Mouse (Mus musculus) kidney, adult 2 months (tissue): ENCODE data around the gene Elp4. TPM values are rescaled to one million over a fixed set of nuclear protein-coding genes. Genes with fewer than 3 reads are reported as not detected.

ENCODE experiments used
- DNase-seq: peaks from one replicate; pipeline ENCODE4 v3.0.0; 2021
- H3K27ac ChIP-seq: fragments of 200-500 bp; 2 replicates; pipeline ENCODE4 v1.5.1; 2012; ENCODE audit warnings: low read depth, low read length, control low read depth, inconsistent platforms; ENCODE audit not compliant: insufficient read depth
- H3K27me3 ChIP-seq: fragments of 200-500 bp; replicated peaks from 2 replicates; pipeline ENCODE4 v1.6.1; 2012; ENCODE audit warnings: mild to moderate bottlenecking, moderate library complexity, low read length, inconsistent platforms; ENCODE audit not compliant: control insufficient read depth, insufficient read depth
- H3K36me3 ChIP-seq: fragments of 200-500 bp; 2 replicates; pipeline ENCODE4 v1.6.1; 2012; ENCODE audit warnings: mild to moderate bottlenecking, moderate library complexity, low read length, inconsistent platforms; ENCODE audit not compliant: control insufficient read depth, insufficient read depth
- H3K4me1 ChIP-seq: fragments of 200-500 bp; 2 replicates; pipeline ENCODE4 v1.6.1; 2011; ENCODE audit warnings: low read length; ENCODE audit not compliant: control insufficient read depth, insufficient read depth
- H3K4me3 ChIP-seq: fragments of 200-500 bp; 2 replicates; pipeline ENCODE4 v1.5.1; 2011; ENCODE audit warnings: mild to moderate bottlenecking, low read depth, low read length, control low read depth; ENCODE audit not compliant: insufficient read depth
- CTCF ChIP-seq: fragments of 200-500 bp; conservative IDR thresholded peaks from 2 replicates; pipeline ENCODE4 v1.5.1; 2011; ENCODE audit warnings: low read depth, mild to moderate bottlenecking, control low read depth, low read length, moderate library complexity, mixed read lengths; ENCODE audit not compliant: insufficient read depth, insufficient read length
- POLR2A ChIP-seq: fragments of 200-500 bp; IDR thresholded peaks from one replicate; pipeline ENCODE4 v1.6.1; 2011; ENCODE audit warnings: low read depth, low read length, control low read depth
- WGBS: fragments of 180-500 bp; shearing (Covaris S2); methylation state at CpG from one replicate; pipeline ENCODE4 v1.1.7; 2018; 5-methylcytosine and 5-hydroxymethylcytosine counted together
- polyA plus RNA-seq: library from polyadenylated mRNA; depleted of rRNA; stranded (reverse); fragments of >200 nt; gene quantifications from 2 replicates; pipeline ENCODE4 v1.2.3, GENCODE M21; 2012; rRNA removed

Elp4 gene
- polyA plus RNA-seq: 2.4 and 3.3 TPM in 2 replicates

DNA sequence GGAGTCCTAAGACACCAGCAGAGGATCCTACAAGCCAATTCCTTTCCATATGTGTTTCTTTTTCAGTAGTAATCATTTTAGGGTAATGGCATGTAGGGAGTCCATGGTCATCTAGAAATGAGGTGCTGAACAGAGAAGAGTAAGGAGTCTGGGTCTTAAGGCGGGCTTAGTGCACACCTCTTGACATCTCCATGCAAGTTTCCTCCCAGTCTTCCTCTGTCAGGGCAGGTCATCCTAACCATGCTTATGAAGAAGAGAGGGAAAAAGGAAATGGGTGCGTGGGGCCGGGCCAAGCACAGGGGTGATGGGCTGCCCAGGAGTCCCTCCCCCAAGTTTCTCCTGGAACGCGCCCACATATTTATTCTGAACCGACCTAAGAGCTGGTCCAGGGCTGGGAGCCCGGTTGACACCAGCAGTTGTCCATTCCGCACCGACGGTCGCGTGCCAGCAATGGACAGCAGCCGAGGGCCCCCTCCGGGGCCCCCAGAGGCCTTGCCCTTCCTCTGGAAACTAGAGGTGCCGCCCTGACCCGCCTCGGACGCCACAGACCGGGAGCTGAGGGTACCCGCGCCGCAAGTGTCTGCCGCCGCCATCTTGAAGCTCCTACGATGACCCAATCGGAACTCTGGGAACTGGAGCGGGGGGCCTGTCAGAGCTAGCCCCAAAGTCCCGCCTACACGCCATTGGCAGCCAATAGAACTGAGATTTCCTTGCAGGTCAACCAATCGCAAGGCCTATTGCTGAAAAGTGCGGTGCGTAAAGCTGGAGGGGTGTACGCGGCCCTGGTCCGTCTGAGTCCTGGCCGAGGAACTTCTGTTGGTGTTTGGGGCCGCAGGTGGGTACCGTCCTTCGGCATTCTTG is at the start of gene Elp4, which contains the start of gene Immp1l:
TSS of gene Elp4 (minus strand) at position 669 of the 861 bp plus-strand sequence.
TSS of gene Immp1l (plus strand) at position 743 of the 861 bp plus-strand sequence.
- no peaks in the 10 kb centered on the region for H3K4me1 ChIP-seq
- peak within 1 kb of the TSS; percentile 73 for H3K4me3 ChIP-seq
- no peaks in the 10 kb centered on the region for H3K27me3 ChIP-seq
- DNase-seq: peak; percentile 99
- whole genome bisulfite sequencing: under 1% methylated on average over 39 of the region's 39 CpGs
- H3K27ac ChIP-seq: peak within 1 kb of the TSS; percentile 74
- H3K36me3 ChIP-seq: no peaks in the 10 kb centered on the region
- TF ChIP-seq CTCF (no peak), POLR2A (peak; percentile 26)

DNA sequence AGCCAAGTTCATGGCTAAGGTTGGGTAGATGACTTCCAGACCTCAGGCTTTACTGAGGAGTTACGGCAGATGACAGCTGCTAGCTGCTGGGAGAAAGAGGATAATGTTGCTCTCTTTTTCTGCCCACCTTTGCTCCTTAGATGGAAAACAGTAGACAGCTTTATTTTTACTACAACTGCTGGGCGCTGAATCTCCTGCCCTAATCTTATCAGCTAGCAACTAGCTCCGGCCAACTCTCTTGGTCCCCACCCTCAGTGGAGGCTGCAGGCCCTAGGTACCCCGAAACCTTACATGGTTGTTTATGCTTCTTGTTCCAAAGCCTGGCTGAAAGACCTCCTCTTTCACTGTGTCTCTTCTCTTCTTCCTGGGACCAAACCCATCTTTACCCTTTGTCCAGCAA is 49.5 kb upstream of the Elp4 start:
- Histone ChIP-seq H3K27ac (no peak overlapping the region), H3K4me3 (no peak overlapping the region), H3K4me1 (no peaks in the 10 kb centered on the region), H3K36me3 (no peaks in the 10 kb centered on the region), H3K27me3 (no peaks in the 10 kb centered on the region)
- no peak for TF ChIP-seq CTCF
- TF ChIP-seq POLR2A: no peak
- no peak for DNase-seq
- WGBS: 88% methylated on average over 4 of the region's 4 CpGs

DNA sequence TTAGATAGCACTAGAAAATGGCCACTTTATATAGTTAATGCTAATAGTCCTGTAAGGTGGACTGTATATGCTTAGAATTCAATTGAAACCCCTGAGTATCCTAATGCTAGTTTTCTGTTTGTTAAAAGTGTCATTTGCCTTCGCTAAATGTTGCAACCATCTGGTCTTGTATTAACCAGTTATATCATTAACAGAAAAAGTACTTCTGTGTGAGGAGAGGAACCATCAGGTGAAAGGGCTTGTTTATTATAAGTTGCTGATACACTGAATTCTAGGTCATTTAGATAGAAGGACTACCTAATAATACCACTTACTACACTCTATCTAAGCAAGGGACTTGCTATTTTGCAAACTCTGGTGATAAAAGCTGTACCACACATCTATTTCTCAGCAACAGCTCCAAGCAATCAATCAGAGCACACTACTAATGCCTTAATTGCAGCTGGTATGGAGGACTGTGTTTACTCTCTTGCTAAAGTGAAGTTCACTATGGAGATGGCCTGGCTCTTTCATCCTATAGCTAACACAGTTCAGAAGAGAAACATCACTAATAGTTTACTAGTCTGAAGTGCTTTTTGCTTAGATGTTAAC is 47.1 kb upstream of the Elp4 start:
- H3K36me3 ChIP-seq: no peaks in the 10 kb centered on the region
- H3K27ac ChIP-seq: no peak overlapping the region
- H3K4me1 ChIP-seq: no peaks in the 10 kb centered on the region
- DNase-seq: peak; percentile 20
- TF ChIP-seq POLR2A (no peak), CTCF (no peak)
- 53% methylated on average over 1 of the region's 1 CpGs for WGBS
- H3K4me3 ChIP-seq: no peak overlapping the region
- H3K27me3 ChIP-seq: no peaks in the 10 kb centered on the region

DNA sequence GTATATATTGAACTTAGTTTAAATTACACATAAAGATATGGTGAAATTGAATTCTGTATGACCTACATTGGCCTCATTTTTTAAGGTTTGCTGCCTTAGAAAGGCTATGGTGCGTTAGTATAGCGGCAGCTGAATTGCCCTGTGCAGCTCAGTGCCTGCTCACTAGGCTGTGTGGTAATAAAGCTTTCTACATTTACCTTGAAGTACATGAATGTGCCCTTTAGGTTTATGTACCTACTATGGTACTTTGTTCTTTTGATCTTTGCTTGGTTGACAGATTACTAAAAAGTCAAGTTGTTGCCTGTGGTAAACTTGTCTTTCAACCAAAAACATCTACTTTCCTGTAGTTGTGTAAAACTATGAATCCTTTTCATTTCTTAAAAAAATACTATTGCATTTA is 45.8 kb upstream of the Elp4 start:
- Histone ChIP-seq H3K36me3 (no peaks in the 10 kb centered on the region), H3K4me3 (no peak overlapping the region), H3K27me3 (no peaks in the 10 kb centered on the region), H3K4me1 (no peaks in the 10 kb centered on the region), H3K27ac (no peak overlapping the region)
- TF ChIP-seq CTCF: no peak
- DNase-seq: no peak
- WGBS: 96% methylated on average over 2 of the region's 2 CpGs

DNA sequence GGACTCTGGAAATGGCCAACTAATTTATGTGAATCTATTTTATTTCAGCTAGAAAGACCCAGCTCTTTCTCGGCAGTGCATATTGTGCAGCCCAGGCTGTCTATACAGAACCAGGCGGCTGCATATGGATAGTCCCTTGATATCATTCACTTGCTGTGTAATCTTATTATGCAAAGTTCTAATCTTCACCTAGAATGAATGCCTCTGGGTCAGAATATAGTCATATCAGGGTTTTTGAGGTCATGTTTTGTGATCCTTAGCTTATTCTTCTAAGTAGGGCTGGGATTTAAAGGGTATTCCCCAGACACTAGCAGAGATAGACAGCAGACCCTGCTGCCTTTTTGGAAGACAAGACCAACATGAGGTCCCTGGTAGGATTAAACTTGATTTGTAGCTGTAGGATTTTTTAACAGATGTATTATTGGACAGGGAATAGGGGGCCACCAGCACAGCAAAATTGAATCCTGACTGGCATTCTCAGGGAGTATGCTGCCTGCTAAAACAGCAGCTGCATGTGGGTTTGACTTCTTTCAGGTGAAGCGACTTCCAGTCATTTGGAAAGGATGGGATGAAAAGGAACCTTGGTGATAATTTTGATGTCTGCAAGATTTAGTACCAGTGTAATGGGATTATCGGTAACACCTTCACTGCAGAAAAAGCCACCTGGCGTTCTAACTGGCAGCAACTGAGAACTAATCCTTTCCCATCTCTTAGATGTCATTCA is 13.4 kb upstream of the Elp4 start:
- no peak for DNase-seq

DNA sequence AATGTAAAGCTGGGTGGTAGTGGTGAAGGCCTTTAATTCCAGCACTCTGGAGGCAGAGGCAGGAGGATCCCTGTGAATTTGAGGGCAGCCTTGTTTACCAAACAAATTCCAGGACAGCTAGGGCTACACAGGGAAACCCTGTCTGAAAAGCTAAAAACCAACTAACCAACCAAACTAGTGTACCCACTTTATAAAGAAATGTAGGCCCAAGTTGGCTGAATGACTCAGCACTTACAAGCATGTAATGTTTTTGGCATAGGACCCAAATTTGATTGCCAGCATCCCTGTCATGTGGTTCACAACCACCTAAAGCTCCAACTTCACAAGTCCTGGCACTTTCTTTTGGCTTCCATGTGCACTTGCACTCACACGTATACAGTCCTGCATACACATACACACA is 12.3 kb upstream of the Elp4 start:
- no peaks in the 10 kb centered on the region for H3K36me3 ChIP-seq
- no peak overlapping the region for H3K4me3 ChIP-seq
- H3K4me1 ChIP-seq: no peaks in the 10 kb centered on the region
- H3K27me3 ChIP-seq: no peaks in the 10 kb centered on the region
- DNase-seq: peak; percentile 29
- WGBS: 96% methylated on average over 1 of the region's 1 CpGs
- H3K27ac ChIP-seq: no peak overlapping the region
- no peak for TF ChIP-seq POLR2A
- TF ChIP-seq CTCF: no peak

More for the DNA sequence above, 13.4 kb upstream of the Elp4 start:
- Histone ChIP-seq H3K36me3 (no peaks in the 10 kb centered on the region), H3K27ac (no peak overlapping the region), H3K4me3 (no peak overlapping the region), H3K4me1 (no peaks in the 10 kb centered on the region), H3K27me3 (no peaks in the 10 kb centered on the region)
- 89% methylated on average over 5 of the region's 5 CpGs for WGBS
- TF ChIP-seq CTCF (no peak), POLR2A (no peak)

DNA sequence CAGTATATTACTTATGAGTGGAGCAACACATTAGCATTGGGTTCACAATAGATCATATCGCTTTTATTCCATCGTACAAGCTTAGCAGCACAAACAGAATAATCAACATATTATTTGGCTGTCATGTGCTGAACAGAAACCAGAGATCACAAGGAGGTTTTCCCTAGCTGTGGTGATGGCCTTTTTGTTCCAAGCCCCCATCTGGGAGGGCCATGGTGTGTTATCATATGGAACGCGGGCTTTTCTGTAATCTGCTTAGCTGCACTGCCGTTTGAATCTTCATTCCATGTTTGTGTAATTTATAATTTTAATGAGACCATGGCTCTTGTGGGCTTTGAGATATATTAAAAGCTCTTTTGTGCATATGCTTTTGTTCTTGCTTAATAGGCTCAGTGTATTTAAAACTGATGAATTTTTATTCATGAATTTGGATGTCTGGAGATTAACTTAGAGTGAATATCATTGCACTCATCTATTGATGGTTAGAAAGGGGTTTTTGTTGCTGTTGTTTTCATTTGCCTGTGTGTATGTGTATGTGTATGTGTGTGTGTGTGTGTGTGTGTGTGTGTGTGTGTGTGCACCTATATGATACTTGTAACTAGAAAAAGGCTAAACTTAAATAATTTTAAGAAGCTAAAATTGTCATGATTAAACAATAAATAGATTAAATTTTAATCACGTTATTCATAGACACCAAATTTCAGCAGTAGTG is 9.4 kb upstream of the Elp4 start:
- H3K36me3 ChIP-seq: no peaks in the 10 kb centered on the region
- no peaks in the 10 kb centered on the region for H3K27me3 ChIP-seq
- H3K27ac ChIP-seq: no peak overlapping the region
- no peak for TF ChIP-seq CTCF
- TF ChIP-seq POLR2A: no peak
- H3K4me3 ChIP-seq: no peak overlapping the region
- no peaks in the 10 kb centered on the region for H3K4me1 ChIP-seq
- no peak for DNase-seq
- WGBS: 89% methylated on average over 6 of the region's 6 CpGs
